Mouse (Mus musculus) liver, adult 2 months (tissue): Measurements from ENCODE around the gene Vps39.

Experiments
- CTCF ChIP-seq: fragments of 200-500 bp; IDR thresholded peaks from 2 replicates; pipeline ENCODE4 v1.5.1; 2011; ENCODE audit warnings: low read depth, low read length, control low read depth
- POLR2A ChIP-seq: fragments of 200-500 bp; IDR thresholded peaks from 2 replicates; pipeline ENCODE4 v1.6.1; 2011; ENCODE audit warnings: low read length, control low read depth; ENCODE audit not compliant: insufficient read depth; ENCODE audit errors: extremely low read depth

DNA sequence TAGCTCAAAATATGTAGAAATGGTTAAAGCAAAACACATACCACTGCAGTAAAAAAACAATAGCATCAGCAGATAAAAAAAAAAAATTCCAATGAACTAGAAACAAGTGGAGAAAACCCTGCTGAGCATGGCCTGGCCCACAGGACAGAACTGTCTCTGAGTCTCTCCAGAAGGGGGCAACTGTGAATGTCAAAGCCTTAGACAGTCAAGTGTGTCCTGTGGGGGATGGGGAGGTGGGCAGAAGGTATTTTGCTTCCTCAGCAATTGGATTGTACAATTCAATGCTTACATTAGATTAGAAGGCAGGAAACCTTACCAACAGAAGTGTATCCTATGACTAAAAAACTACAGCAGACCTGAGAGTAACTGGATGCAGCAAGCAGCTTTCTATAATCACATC, 39.5 kb upstream of the Vps39 start:
- TF ChIP-seq CTCF, result no peak
- TF ChIP-seq POLR2A, result no peak
